Mouse (Mus musculus) embryonic facial prominence, embryonic 13.5 days (tissue): ENCODE measurements around the gene Gm2a. TPM values are rescaled to one million over a fixed set of nuclear protein-coding genes. Genes with fewer than 3 reads are reported as not detected.

Source experiments
- ATAC-seq: fragments of 200-750 bp; cut with Nextera tagmentation; 2 replicates; pipeline ENCODE4 v1.8.0; 2017; ENCODE audit warnings: low read depth; ENCODE audit not compliant: insufficient number of reproducible peaks, insufficient read depth, low FRiP score, low TSS enrichment
- H3K27ac ChIP-seq: fragments of 300-500 bp; sonication (generic); 2 replicates; pipeline ENCODE4 v1.5.1; 2015; ENCODE audit warnings: moderate library complexity, mild to moderate bottlenecking, inconsistent platforms
- H3K27me3 ChIP-seq: fragments of 300-500 bp; sonication (generic); 2 replicates; pipeline ENCODE4 v1.6.1; 2015; ENCODE audit warnings: mild to moderate bottlenecking, inconsistent platforms
- H3K36me3 ChIP-seq: fragments of 300-500 bp; sonication (generic); 2 replicates; pipeline ENCODE4 v1.6.1; 2015; ENCODE audit warnings: mild to moderate bottlenecking, inconsistent platforms
- H3K4me1 ChIP-seq: fragments of 300-500 bp; sonication (generic); 2 replicates; pipeline ENCODE4 v1.6.1; 2015; ENCODE audit warnings: inconsistent platforms
- H3K4me2 ChIP-seq: fragments of 300-500 bp; sonication (generic); 2 replicates; pipeline ENCODE4 v1.6.1; 2015; ENCODE audit warnings: moderate library complexity, mild to moderate bottlenecking, inconsistent platforms
- H3K4me3 ChIP-seq: fragments of 300-500 bp; sonication (generic); 2 replicates; pipeline ENCODE4 v1.5.1; 2015; ENCODE audit warnings: mild to moderate bottlenecking, inconsistent platforms
- H3K9ac ChIP-seq: fragments of 300-500 bp; sonication (generic); 2 replicates; pipeline ENCODE4 v1.6.1; 2015; ENCODE audit warnings: mild to moderate bottlenecking, inconsistent platforms
- H3K9me3 ChIP-seq: fragments of 300-500 bp; sonication (generic); 2 replicates; pipeline ENCODE4 v1.6.1; 2016; ENCODE audit warnings: inconsistent platforms
- WGBS: fragments of 180-500 bp; shearing (Covaris S2); methylation state at CpG from one replicate; pipeline ENCODE4 v1.1.7; 2015; ENCODE audit warnings: mixed read lengths; 5-methylcytosine and 5-hydroxymethylcytosine counted together
- polyA plus RNA-seq: library from polyadenylated mRNA; unstranded; fragments of >200 nt; fragmentation: Nextera tagmentation; extraction: Ambion mirVana; gene quantifications from 2 replicates; pipeline ENCODE4 v1.2.1, GENCODE M21; 2015

Gm2a gene
- 15.4 and 17.4 TPM in 2 replicates for polyA plus RNA-seq

DNA sequence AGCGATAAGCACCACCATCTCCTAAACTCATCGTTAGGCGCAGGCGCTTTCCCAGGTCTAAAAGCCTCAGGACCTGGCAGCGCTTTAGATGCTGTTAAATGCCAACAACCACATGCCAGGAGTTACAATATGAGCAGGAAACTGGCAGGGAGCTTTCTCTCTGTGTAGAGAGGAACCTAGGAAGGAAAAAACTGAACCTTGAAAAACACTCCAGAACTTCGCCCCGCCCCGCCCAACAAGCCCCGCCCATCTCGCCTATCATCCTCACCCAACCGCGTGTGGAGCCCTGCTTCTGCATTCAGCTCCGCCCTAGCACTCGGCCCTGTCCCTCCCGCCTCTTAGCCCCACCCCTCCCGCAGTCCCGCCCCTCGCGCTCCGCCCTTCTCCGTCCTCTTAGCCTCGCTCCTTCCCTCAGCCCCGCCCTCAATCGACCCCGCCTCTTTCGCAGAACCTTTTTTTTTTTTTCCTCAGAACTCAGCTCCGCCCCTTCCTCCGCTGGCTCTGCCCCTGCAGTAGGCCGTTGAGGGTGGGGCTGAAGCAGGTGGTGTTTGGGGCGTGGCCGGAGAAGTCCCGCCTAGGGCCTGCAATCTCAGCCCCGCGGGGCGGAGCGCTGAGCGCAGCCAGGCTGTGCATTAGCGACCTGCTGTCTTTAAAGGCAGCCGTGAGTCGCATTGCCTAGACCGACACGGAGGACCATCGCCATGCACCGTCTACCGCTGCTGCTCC lies at the start of gene Gm2a:
Gm2a (plus strand) TSS at position 653 of the 726 bp plus-strand sequence.
- H3K36me3 ChIP-seq: no peaks in the 10 kb centered on the region
- H3K27me3 ChIP-seq: no peaks in the 10 kb centered on the region
- ATAC-seq: peak; percentile 93
- H3K4me2 ChIP-seq: peak within 1 kb of the TSS; percentile 84
- peak within 1 kb of the TSS; percentile 72 for H3K9ac ChIP-seq
- WGBS: 1% methylated on average over 44 of the region's 45 CpGs
- H3K4me1 ChIP-seq: peaks cover 7% of the 10 kb centered on the region; the same call in 1 of the 2 replicates
- peak within 1 kb of the TSS; percentile 74 for H3K27ac ChIP-seq
- H3K4me3 ChIP-seq: peak within 1 kb of the TSS; percentile 61
- H3K9me3 ChIP-seq: no peaks in the 10 kb centered on the region

DNA sequence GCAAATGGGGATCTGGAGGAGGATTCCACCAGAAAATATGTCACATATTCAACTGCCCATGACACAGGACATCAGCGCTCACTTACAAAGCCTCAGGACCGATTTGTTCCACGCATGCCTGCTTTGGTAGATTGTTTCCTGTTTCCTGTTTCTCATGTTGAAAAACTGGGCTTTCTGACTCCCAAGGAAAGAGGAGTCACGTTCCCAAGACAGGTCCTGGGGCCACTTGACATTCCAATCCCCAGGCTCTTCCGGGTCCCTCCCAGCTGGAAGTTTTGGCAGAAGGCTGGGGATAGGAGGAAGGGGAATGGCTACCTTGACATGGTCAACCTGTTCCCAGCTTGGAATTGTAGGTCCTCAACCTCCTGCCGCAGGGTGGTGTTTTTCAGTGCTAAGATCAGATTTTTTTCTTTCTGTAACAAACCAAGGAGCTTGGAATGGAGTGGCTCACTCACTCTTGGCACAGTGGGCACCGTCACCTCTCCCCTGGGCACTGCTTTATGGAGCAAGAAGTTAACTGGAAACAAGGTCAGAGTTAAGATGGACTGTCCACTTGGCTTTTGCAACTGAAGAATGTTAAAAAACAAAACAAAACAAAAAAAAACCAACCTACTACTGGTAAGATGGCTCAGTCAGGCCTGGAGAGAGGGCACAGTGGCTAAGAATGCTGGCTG lies 46.9 kb upstream of the Gm2a start:
- 61% methylated on average over 7 of the region's 7 CpGs for WGBS
- H3K4me1 ChIP-seq: no peaks in the 10 kb centered on the region
- no peak overlapping the region for H3K4me2 ChIP-seq
- H3K27me3 ChIP-seq: no peaks in the 10 kb centered on the region
- ATAC-seq: no peak
- no peak overlapping the region for H3K9ac ChIP-seq
- no peaks in the 10 kb centered on the region for H3K9me3 ChIP-seq
- H3K36me3 ChIP-seq: no peaks in the 10 kb centered on the region
- no peak overlapping the region for H3K4me3 ChIP-seq
- H3K27ac ChIP-seq: no peak overlapping the region

- no peaks in the 10 kb centered on the region for H3K36me3 ChIP-seq
- no peak for ATAC-seq
Observed at GRCm38 (mm10) chr11:55057511-55057910, 40.4 kb upstream of the Gm2a start.

GRCm38 (mm10) chr11:55060802-55061201 lies 37.1 kb upstream of the Gm2a start:
- Histone ChIP-seq H3K4me2 (no peak overlapping the region), H3K27ac (no peak overlapping the region), H3K9ac (no peak overlapping the region), H3K27me3 (no peaks in the 10 kb centered on the region), H3K9me3 (0 out of 2 replicates have a peak, but pooled peaks cover 3% of the 10 kb centered on the region), H3K4me1 (no peaks in the 10 kb centered on the region), H3K36me3 (no peaks in the 10 kb centered on the region), H3K4me3 (no peak overlapping the region)
- ATAC-seq: no peak
- WGBS: 85% methylated on average over 5 of the region's 5 CpGs

More at GRCm38 (mm10) chr11:55057511-55057910, 40.4 kb upstream of the Gm2a start:
- Histone ChIP-seq H3K27me3 (no peaks in the 10 kb centered on the region), H3K4me2 (no peak overlapping the region), H3K4me1 (no peaks in the 10 kb centered on the region), H3K27ac (no peak overlapping the region), H3K4me3 (no peak overlapping the region), H3K9ac (no peak overlapping the region), H3K9me3 (0 out of 2 replicates have a peak, but pooled peaks cover 3% of the 10 kb centered on the region)
- 76% methylated on average over 3 of the region's 3 CpGs for WGBS

DNA sequence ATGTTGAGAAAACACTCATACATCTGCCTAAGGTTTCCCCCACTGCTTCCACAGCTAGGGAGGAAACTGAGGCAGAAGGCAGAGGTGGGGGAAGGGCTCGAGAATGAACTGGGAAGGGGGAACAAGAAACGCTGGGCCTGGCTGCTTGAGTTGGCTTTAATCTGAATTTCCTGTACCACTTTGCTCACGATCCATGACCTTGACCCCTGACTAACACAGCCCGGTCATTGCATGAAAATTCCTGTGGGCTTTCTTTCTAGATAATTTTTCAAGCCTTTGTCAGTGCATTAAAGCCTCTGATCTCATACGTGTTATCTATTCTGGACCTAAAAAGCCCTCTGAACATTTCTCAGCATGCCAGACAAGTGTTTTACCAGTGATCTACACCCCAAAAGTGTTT lies 35.1 kb upstream of the Gm2a start:
- H3K36me3 ChIP-seq: no peaks in the 10 kb centered on the region
- H3K4me2 ChIP-seq: no peak overlapping the region
- no peaks in the 10 kb centered on the region for H3K4me1 ChIP-seq
- no peaks in the 10 kb centered on the region for H3K9me3 ChIP-seq
- H3K27me3 ChIP-seq: no peaks in the 10 kb centered on the region
- H3K9ac ChIP-seq: no peak overlapping the region
- no peak overlapping the region for H3K4me3 ChIP-seq
- no peak for ATAC-seq
- WGBS: 35% methylated on average over 5 of the region's 5 CpGs
- no peak overlapping the region for H3K27ac ChIP-seq

- no peak overlapping the region for H3K27ac ChIP-seq
- ATAC-seq: no peak
- no peaks in the 10 kb centered on the region for H3K27me3 ChIP-seq
- H3K9ac ChIP-seq: no peak overlapping the region
- 64% methylated on average over 4 of the region's 4 CpGs for WGBS
- H3K36me3 ChIP-seq: no peaks in the 10 kb centered on the region
- H3K4me1 ChIP-seq: no peaks in the 10 kb centered on the region
- no peak overlapping the region for H3K4me2 ChIP-seq
- no peak overlapping the region for H3K4me3 ChIP-seq
- H3K9me3 ChIP-seq: no peaks in the 10 kb centered on the region
Observed at GRCm38 (mm10) chr11:55066921-55067320, 31.0 kb upstream of the Gm2a start.

DNA sequence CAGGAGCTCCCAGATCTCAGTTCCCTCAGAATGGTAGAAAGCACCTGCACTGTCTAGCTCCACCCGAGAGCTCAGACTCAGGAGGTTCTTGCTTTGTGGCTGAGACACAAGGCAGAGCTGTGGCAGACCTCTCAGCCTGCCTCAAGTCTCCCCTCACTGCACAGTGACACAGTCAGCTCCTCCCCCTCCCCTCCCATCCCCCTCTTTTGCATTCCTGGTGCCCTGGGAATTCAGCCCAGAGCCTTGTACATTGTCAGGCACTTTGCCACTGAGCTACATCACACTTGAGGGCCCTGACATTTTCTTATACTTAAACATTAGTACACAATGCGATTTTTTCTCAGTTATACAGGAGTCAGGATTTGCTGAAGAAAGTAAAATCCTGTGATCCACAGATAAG lies 28.9 kb upstream of the Gm2a start:
- no peak overlapping the region for H3K27ac ChIP-seq

GRCm38 (mm10) chr11:55071344-55071743 lies 26.6 kb upstream of the Gm2a start:
- Histone ChIP-seq H3K36me3 (no peaks in the 10 kb centered on the region), H3K9ac (no peak overlapping the region), H3K27ac (no peak overlapping the region), H3K4me1 (no peaks in the 10 kb centered on the region), H3K4me3 (no peak overlapping the region), H3K27me3 (no peaks in the 10 kb centered on the region), H3K9me3 (no peaks in the 10 kb centered on the region), H3K4me2 (no peak overlapping the region)
- 86% methylated on average over 5 of the region's 5 CpGs for WGBS
- no peak for ATAC-seq

More for the DNA sequence above, 28.9 kb upstream of the Gm2a start:
- H3K9ac ChIP-seq: no peak overlapping the region
- H3K4me1 ChIP-seq: no peaks in the 10 kb centered on the region
- WGBS: 46% methylated on average over 2 of the region's 2 CpGs
- no peaks in the 10 kb centered on the region for H3K27me3 ChIP-seq
- ATAC-seq: no peak
- no peaks in the 10 kb centered on the region for H3K36me3 ChIP-seq
- H3K9me3 ChIP-seq: no peaks in the 10 kb centered on the region
- no peak overlapping the region for H3K4me2 ChIP-seq
- H3K4me3 ChIP-seq: no peak overlapping the region

- no peak for ATAC-seq
- Histone ChIP-seq H3K36me3 (no peaks in the 10 kb centered on the region), H3K27ac (no peak overlapping the region), H3K4me1 (peaks cover 5% of the 10 kb centered on the region), H3K27me3 (peaks cover 11% of the 10 kb centered on the region), H3K4me3 (no peak overlapping the region), H3K9ac (no peak overlapping the region), H3K9me3 (no peaks in the 10 kb centered on the region), H3K4me2 (no peak overlapping the region)
- 81% methylated on average over 8 of the region's 8 CpGs for WGBS
Observed at GRCm38 (mm10) chr11:55072467-55072866, 25.4 kb upstream of the Gm2a start.

DNA sequence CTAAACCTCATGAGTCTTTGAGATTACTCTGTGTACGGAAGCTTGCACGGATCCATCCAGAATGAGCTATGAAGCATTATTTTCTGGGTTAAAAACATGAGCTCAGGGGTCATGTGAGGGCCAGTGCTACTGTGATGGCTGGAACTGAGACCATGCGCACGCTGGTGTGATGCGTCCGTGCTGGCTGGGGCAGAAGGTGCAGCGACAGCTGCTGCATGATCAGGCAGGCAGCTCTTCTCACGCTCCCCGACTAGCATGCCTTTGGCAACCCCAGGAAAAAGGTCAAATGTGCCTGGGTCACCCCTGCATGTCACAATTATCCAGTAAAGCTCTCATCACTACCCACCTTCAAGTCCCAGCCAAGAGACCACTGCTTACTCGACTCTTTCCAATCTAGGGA lies 24.7 kb upstream of the Gm2a start:
- Histone ChIP-seq H3K9me3 (no peaks in the 10 kb centered on the region), H3K27ac (no peak overlapping the region), H3K4me1 (peaks cover 13% of the 10 kb centered on the region), H3K4me2 (no peak overlapping the region), H3K9ac (no peak overlapping the region), H3K36me3 (no peaks in the 10 kb centered on the region), H3K27me3 (peaks cover 18% of the 10 kb centered on the region), H3K4me3 (no peak overlapping the region)
- WGBS: 63% methylated on average over 10 of the region's 10 CpGs
- ATAC-seq: no peak

DNA sequence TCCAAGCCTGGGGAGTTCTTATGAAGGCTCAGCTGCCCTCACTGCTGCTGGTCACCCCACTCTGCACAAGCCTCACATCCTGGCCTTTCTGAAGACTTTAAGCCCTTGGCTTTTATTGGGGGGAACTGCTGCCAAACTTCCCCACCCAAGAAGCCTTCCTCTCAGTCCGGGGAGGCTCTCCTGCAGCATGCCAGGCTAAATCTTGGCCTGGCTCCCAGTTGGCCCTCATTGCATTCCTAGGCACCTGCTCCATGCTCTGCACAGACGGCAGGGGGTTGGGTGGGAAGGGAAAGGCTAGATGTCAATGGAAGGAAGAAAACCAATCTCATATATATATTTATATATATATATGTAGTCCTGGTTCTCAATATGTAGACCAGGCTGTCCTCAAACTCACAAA lies 22.3 kb upstream of the Gm2a start:
- Histone ChIP-seq H3K27ac (no peak overlapping the region), H3K36me3 (no peaks in the 10 kb centered on the region), H3K4me3 (no peak overlapping the region), H3K9ac (no peak overlapping the region), H3K4me2 (no peak overlapping the region), H3K27me3 (peaks cover 24% of the 10 kb centered on the region), H3K4me1 (peaks cover 16% of the 10 kb centered on the region), H3K9me3 (no peaks in the 10 kb centered on the region)
- ATAC-seq: no peak
- 54% methylated on average over 2 of the region's 2 CpGs for WGBS

- 87% methylated on average over 5 of the region's 5 CpGs for WGBS
- Histone ChIP-seq H3K36me3 (no peaks in the 10 kb centered on the region), H3K4me1 (peaks cover 16% of the 10 kb centered on the region), H3K4me2 (no peak overlapping the region), H3K27me3 (peaks cover 24% of the 10 kb centered on the region), H3K27ac (no peak overlapping the region), H3K9ac (no peak overlapping the region), H3K9me3 (no peaks in the 10 kb centered on the region), H3K4me3 (no peak overlapping the region)
- ATAC-seq: no peak
Observed at GRCm38 (mm10) chr11:55076234-55076633, 21.7 kb upstream of the Gm2a start.
